Mouse (Mus musculus): ENCODE measurements around the gene Rapgef6.
A peak's percentile ranks its signal among the peaks of the same experiment; 100 is the strongest.

DNA sequence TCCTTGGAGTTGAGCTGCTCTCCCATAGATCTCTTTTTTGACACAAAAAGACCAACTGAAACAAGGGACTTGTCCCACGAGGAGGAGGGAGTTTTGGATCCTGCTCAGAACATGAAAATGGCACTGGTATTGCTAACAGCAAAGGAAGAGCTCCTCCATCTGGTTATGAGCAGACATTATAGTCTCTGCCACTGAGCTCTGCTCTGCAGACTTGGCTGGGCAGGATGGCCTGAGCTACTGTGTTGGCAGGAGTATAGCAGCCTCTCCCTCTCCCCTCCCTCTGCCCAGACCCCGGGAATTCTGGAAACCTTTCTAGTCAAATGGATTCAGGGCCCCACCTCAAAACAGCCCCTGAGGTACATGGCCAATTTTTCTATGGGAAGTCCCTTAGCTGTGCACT lies 187.0 kb downstream of the Rapgef6 start:
- TF ChIP-seq CTCF (IDR thresholded peaks at IDR 0.05), result 0 out of 2 replicates have a peak, but pooled peaks have one; percentile 7
- TF ChIP-seq POLR2A (IDR thresholded peaks at IDR 0.05; ENCODE audit: insufficient read depth, low read depth, low read length), result no peak
- no peak for TF ChIP-seq EP300 (IDR thresholded peaks at IDR 0.05; ENCODE audit: insufficient read depth, low read depth, low read length)

Data from heart, adult 2 months (tissue).